Mouse (Mus musculus) T-helper 2 cell (primary cell): ENCODE measurements around the gene Ccdc63.

ENCODE experiments used
- in situ Hi-C: fragments of 300-600 bp; cut with MboI, MseI; formaldehyde crosslinking; loops from one replicate; pipeline ENCODE4 v1.15.1; 2025; ENCODE audit warnings: high pct_unique_total_duplicates

Gene Ccdc63

GRCm38 (mm10) chr5:122130341-122130998 lies 10.2 kb downstream of the Ccdc63 start:
- in situ Hi-C loops = loop anchor here (25.0 kb wide), 1 partner anchor 1007 kb away; the partner anchor contains the start of genes Rhof and Setd1b

DNA sequence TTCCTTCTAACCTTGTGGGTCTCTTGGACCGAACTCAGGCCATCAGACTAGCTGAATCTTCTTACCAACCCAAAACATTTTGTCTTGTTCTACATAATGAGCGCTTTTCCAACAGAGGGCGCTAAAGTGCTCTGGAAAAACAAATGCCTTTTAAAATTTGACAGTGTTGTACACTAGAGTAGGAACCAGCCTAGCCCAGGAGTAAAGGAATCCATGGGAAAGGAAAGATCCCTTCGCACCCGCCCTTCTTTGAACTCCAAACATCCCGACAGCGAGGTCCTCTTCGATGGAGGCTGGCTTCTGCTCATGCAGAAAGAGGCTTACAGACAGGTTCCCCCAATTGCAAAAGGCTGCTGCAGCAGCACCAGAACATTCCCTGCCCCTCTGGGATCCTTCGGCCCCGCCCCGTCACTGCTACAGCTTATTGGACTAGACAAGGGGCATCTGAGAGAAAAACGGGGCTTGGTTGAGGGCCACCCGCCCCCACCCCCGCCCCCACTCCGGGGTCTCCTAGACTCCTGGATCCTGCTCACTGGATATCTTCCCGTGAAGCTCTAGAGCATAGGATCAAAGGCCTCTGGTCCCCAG lies 11.5 kb downstream of the Ccdc63 start:
- in situ Hi-C loops = loop anchor here (25.0 kb wide), 1 partner anchor 1008 kb away; the partner anchor contains the start of genes Rhof and Setd1b

GRCm38 (mm10) chr5:122125211-122125760 lies 15.3 kb downstream of the Ccdc63 start:
- in situ Hi-C loops = loop anchor here (25.0 kb wide), 1 partner anchor 1012 kb away; the partner anchor contains the start of genes Rhof and Setd1b

- in situ Hi-C loops = no loop called here
Measured at GRCm38 (mm10) chr5:122116243-122116642, 24.4 kb downstream of the Ccdc63 start.

GRCm38 (mm10) chr5:122115266-122115763 lies 25.3 kb downstream of the Ccdc63 start:
- in situ Hi-C loops = no loop called here

- in situ Hi-C loops = no loop called here
Measured at GRCm38 (mm10) chr5:122114176-122114575, 26.4 kb downstream of the Ccdc63 start.

- in situ Hi-C loops = no loop called here
Measured at GRCm38 (mm10) chr5:122113450-122113849, 27.2 kb downstream of the Ccdc63 start.

DNA sequence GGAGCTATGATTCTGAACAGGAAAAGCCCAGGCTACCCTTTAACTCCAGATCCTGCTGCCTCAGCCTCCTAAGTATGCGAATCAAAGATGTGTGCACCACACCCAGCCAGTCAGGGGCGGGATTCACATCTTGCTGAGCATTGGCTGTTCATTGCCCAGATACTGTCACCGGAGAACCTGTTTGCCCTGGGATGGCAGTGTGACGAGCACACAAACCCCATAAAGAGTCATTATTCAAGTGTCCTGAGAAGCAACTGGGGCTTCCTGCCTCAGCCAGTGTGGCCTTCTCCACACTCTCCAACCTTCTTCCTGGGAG lies 28.7 kb downstream of the Ccdc63 start:
- in situ Hi-C loops = no loop called here

DNA sequence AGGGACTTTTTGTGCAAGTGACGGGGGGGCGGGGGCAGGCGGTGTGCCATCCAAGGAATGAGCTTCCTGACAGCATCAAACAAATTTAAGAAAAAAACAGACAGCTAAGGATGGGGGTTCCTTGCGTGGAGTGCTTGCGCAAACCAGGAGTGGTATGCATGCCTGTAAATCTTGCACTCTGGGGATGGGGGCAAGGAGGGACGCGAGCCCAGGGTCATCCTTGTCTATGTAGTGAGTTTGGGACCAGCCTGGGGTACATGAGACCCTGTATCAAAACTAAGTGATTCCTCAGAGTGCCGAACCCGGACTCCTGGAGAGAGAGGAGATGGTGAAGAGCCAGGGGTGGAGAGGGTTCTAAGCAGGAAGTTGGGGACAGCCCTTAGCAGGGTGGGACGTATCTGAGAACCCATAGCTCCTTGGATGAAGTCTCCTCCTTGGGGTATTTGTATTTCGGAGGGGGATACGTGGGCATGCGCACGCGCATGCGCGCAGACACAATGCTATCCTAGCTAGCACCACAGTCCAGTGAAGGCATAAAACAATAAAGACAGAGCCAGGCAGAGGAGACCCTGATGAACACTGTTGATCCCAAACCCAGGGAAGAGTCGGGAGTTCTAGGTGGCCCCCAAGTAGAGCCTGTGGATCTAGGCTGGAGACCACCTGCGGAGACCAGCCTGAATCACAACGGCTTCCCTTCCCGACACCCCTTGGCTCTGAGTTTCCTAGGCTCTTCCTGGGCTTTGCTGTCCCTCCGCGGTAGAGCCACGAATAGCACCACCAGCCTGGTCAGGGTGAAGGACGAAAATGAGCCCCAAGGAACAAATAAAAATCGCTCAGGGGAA lies 29.3 kb downstream of the Ccdc63 start:
- in situ Hi-C loops = no loop called here

DNA sequence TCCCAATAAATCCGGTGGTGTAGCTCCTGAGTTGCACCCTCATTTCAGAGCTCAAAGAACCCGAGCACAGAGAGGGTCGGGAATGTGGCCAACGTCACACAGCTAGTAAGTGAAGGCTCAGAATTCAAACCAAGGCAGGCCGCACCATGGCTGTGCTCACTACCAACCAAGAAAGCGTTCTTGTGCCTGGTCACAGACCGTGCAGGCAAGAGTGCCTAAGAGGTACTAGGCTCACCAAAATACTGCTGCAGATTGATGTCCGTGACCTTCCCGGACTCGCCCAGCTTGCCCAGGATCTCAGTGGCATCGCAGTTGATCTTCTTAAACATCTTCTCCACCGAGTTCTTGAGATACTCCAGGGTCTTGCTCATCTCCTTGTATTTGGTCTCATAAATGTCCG lies 30.0 kb downstream of the Ccdc63 start:
- in situ Hi-C loops = no loop called here

DNA sequence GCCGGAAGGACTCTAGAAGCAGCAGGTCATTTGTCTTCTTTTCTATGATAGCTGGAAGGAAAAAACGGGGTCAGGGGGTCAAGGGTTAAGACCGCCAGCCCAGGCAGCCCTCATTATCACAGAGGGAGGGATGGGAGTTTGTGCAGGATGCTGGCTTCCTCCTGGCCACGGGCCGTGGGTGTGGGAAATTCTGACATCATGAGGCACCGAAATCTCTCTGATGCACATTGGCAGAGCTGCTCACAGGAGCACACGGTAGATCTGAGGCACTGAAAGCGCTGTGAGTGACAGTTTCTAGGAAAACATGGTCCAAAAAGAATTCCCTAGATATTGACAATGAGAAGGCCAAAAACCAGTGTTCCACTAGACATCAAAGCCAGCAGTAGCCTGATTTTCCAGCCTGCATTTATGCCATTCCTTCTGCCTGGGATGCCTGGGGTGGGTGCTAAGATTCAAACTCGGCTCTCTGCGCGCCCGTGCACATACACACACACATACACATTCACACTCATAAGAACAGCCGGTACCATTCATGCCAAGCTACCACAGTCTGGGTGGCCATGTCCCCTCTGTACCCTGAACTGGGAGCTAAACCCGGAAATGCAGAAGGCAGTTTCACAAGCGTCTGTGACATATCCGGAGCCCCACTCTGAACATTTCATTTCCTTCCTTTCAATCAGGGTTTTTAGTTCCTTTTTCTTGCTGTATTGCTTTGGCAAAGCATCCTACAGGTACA lies 31.1 kb downstream of the Ccdc63 start:
- in situ Hi-C loops = no loop called here

- in situ Hi-C loops = no loop called here
Measured at GRCm38 (mm10) chr5:122108104-122108503, 32.5 kb downstream of the Ccdc63 start.

DNA sequence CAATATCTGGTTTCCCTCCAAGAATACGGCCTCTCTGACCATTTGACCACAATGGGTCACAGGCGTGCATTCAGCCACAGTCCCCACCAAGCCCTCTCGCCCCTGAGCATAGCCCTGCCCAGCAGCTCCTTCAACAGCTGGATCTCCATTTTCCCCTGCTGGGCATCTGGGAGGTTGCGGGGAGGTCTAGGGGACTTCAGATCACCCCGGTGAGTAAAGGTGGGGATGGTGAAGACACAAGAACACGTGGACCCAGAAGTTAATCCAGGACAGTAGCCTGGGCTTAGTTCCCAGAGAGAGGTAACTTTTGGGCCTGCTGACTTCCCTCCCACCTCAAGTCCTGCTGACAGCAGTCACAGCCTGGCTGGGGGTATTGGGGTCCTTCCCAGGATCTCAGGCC lies 34.4 kb downstream of the Ccdc63 start:
- in situ Hi-C loops = no loop called here

DNA sequence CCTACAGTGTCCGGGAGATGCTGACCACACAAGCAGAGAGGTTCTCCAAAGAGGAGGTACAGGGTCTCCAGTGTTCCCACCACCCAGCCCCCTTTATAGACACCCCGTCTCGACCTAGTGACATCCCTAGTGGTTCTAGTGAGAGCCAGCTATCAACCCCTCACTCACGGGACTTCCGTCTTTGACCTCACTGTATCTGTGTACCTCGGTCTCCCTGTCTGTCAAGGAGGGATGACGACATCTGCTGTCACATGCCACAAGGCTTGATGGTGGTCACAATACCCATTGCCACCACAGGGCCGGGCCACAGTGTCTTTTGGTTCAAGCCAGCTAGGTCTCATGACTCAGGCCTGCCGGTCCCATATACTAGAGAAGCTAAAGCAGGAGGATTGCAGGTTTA lies 35.6 kb downstream of the Ccdc63 start:
- in situ Hi-C loops = no loop called here

GRCm38 (mm10) chr5:122104201-122104600 lies 36.4 kb downstream of the Ccdc63 start:
- in situ Hi-C loops = no loop called here

DNA sequence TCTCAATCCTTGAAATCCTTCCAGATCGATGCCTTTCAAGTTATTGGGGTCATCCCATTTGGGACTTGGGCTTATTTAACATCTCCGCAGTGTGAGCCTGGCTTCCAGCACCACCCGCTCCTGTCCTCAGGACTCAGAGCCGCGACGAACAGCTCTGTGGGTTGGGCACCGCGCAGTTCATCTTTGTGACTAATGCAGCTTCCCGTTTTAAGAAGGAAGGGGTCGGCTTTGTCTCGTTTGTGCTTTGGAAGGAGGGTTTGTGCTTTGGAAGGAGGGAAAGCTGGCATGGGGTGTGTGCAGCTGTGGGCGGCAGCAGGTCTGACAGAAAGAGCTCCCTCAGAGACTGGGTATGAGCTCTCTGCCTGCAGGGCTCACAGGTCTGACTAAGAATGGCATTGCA lies 37.5 kb downstream of the Ccdc63 start:
- in situ Hi-C loops = no loop called here

GRCm38 (mm10) chr5:122102476-122103050 lies 38.1 kb downstream of the Ccdc63 start:
- in situ Hi-C loops = no loop called here

- in situ Hi-C loops = no loop called here
Measured at GRCm38 (mm10) chr5:122094439-122094838, 46.2 kb downstream of the Ccdc63 start.

- in situ Hi-C loops = no loop called here
Measured at GRCm38 (mm10) chr5:122093734-122094133, 46.9 kb downstream of the Ccdc63 start.

GRCm38 (mm10) chr5:122092794-122093193 lies 47.8 kb downstream of the Ccdc63 start:
- in situ Hi-C loops = no loop called here

DNA sequence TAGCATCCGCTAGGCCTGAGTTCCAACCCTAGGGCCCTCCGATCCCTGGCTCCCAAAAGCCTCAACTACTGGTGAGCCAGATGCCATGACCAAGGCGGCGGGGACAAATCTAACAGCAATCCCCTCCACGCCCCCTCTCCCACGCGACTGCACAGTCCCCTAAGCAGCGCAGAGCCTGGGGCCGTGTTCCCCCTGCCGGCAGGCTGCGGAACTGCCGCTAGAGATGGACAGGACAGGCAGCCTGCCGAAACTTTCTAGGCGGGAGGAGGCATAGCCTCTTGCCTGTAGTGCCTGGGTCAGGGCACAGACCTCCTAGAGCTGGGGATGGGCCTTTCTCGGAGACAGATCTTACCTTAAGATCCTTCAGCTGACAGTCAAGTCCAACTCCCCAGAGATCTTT lies 49.6 kb downstream of the Ccdc63 start:
- in situ Hi-C loops = no loop called here
